Mouse (Mus musculus): ENCODE results near the gene Fmnl2.

- no peak for TF ChIP-seq CTCF (IDR thresholded peaks at IDR 0.05; ENCODE audit: low read depth)
- no peak for TF ChIP-seq EP300 (IDR thresholded peaks at IDR 0.05; ENCODE audit: low read depth)
Measured at GRCm38 (mm10) chr2:52839074-52839473, 18.6 kb upstream of the Fmnl2 start.

All from liver, postnatal 0 days (tissue).